Mouse (Mus musculus) forebrain, embryonic 11.5 days (tissue): Measurements from ENCODE around the gene Spon1. TPM values are rescaled to one million over a fixed set of nuclear protein-coding genes. Genes with fewer than 3 reads are reported as not detected.

Experiments used
- ATAC-seq: fragments of 200-750 bp; cut with Nextera tagmentation; replicated peaks from 2 replicates; pipeline ENCODE4 v1.8.0; 2017; ENCODE audit warnings: moderate TSS enrichment; ENCODE audit not compliant: low FRiP score
- DNase-seq: peaks from one replicate; pipeline ENCODE4 v3.0.0-alpha.2; 2017; ENCODE audit warnings: low spot score
- H3K27ac ChIP-seq: fragments of 300-500 bp; sonication (generic); 2 replicates; pipeline ENCODE4 v1.5.1; 2014; ENCODE audit warnings: low read depth, low read length
- H3K27me3 ChIP-seq: fragments of 300-500 bp; sonication (generic); 2 replicates; pipeline ENCODE4 v1.6.1; 2014; ENCODE audit warnings: mild to moderate bottlenecking, low read length, mixed read lengths; ENCODE audit not compliant: control insufficient read depth, insufficient read depth
- H3K36me3 ChIP-seq: fragments of 300-500 bp; sonication (generic); 2 replicates; pipeline ENCODE4 v1.6.1; 2014; ENCODE audit warnings: mild to moderate bottlenecking, low read length, moderate library complexity, mixed read lengths; ENCODE audit not compliant: control insufficient read depth, insufficient read depth
- H3K4me1 ChIP-seq: fragments of 300-500 bp; sonication (generic); replicated peaks from 2 replicates; pipeline ENCODE4 v1.6.1; 2014; ENCODE audit warnings: low read length, mixed read lengths; ENCODE audit not compliant: control insufficient read depth, insufficient read depth
- H3K4me2 ChIP-seq: fragments of 300-500 bp; sonication (generic); 2 replicates; pipeline ENCODE4 v1.6.1; 2014; ENCODE audit warnings: low read depth, mild to moderate bottlenecking, low read length, moderate library complexity, mixed read lengths; ENCODE audit not compliant: severe bottlenecking
- H3K4me3 ChIP-seq: fragments of 300-500 bp; sonication (generic); 2 replicates; pipeline ENCODE4 v1.5.1; 2014; ENCODE audit warnings: low read depth, low read length
- H3K9ac ChIP-seq: fragments of 300-500 bp; sonication (generic); 2 replicates; pipeline ENCODE4 v1.6.1; 2014; ENCODE audit warnings: low read length
- H3K9me3 ChIP-seq: fragments of 300-500 bp; sonication (generic); 2 replicates; pipeline ENCODE4 v1.6.1; 2016; ENCODE audit warnings: low read length, mixed read lengths; ENCODE audit not compliant: control insufficient read depth
- WGBS: fragments of 180-500 bp; shearing (Covaris S2); extraction: QIAGEN DNeasy Blood & Tissue Kit; methylation state at CpG from one replicate; pipeline ENCODE4 v1.1.7; 2014; 5-methylcytosine and 5-hydroxymethylcytosine counted together
- polyA plus RNA-seq: library from polyadenylated mRNA; unstranded; fragments of >200 nt; fragmentation: Nextera tagmentation; extraction: Ambion mirVana; gene quantifications from 2 replicates; pipeline ENCODE4 v1.2.1, GENCODE M21; 2014

Gene Spon1
- polyA plus RNA-seq, 1 experiment from 2014 or later, result 9.0 TPM

GRCm38 (mm10) chr7:113818116-113818515, 52.3 kb downstream of the Spon1 start:
- Histone ChIP-seq H3K9me3 (no peaks in the 10 kb centered on the region), H3K9ac (no peak overlapping the region), H3K27ac (no peak overlapping the region), H3K36me3 (no peaks in the 10 kb centered on the region), H3K4me1 (no peaks in the 10 kb centered on the region), H3K27me3 (no peaks in the 10 kb centered on the region), H3K4me2 (no peak overlapping the region), H3K4me3 (no peak overlapping the region)
- no peak for ATAC-seq
- DNase-seq, result no peak
- WGBS, result 70% methylated on average over 6 of the region's 6 CpGs

GRCm38 (mm10) chr7:113820213-113820612, 54.4 kb downstream of the Spon1 start:
- DNase-seq (no peak), ATAC-seq (no peak)
- WGBS, result 100% methylated on average over 2 of the region's 2 CpGs
- H3K4me3 ChIP-seq, result no peak overlapping the region
- H3K4me1 ChIP-seq, result no peaks in the 10 kb centered on the region
- H3K9me3 ChIP-seq, result no peaks in the 10 kb centered on the region
- no peak overlapping the region for H3K9ac ChIP-seq
- H3K27ac ChIP-seq, result no peak overlapping the region
- H3K4me2 ChIP-seq, result no peak overlapping the region
- no peaks in the 10 kb centered on the region for H3K36me3 ChIP-seq
- peaks cover 7% of the 10 kb centered on the region for H3K27me3 ChIP-seq

GRCm38 (mm10) chr7:113823026-113823425, 57.2 kb downstream of the Spon1 start:
- H3K4me2 ChIP-seq, result no peak overlapping the region
- DNase-seq (no peak), ATAC-seq (no peak)
- no peaks in the 10 kb centered on the region for H3K36me3 ChIP-seq
- H3K27me3 ChIP-seq, result peaks cover 10% of the 10 kb centered on the region
- H3K9ac ChIP-seq, result no peak overlapping the region
- H3K9me3 ChIP-seq, result no peaks in the 10 kb centered on the region
- 47% methylated on average over 3 of the region's 3 CpGs for WGBS
- H3K4me3 ChIP-seq, result no peak overlapping the region
- H3K4me1 ChIP-seq, result peaks cover 12% of the 10 kb centered on the region
- no peak overlapping the region for H3K27ac ChIP-seq

- Histone ChIP-seq H3K9ac (no peak overlapping the region), H3K27ac (no peak overlapping the region), H3K4me3 (no peak overlapping the region), H3K36me3 (no peaks in the 10 kb centered on the region), H3K4me2 (no peak overlapping the region), H3K9me3 (no peaks in the 10 kb centered on the region), H3K4me1 (peaks cover 13% of the 10 kb centered on the region), H3K27me3 (peaks cover 10% of the 10 kb centered on the region)
- ATAC-seq, result no peak
- 91% methylated on average over 6 of the region's 6 CpGs for WGBS
- DNase-seq, result no peak
These were observed 58.9 kb downstream of the Spon1 start for GRCm38 (mm10) chr7:113824651-113825050.

- Histone ChIP-seq H3K4me2 (no peak overlapping the region), H3K27me3 (peaks cover 10% of the 10 kb centered on the region), H3K4me1 (peaks cover 13% of the 10 kb centered on the region), H3K9ac (no peak overlapping the region), H3K9me3 (no peaks in the 10 kb centered on the region), H3K27ac (no peak overlapping the region), H3K4me3 (no peak overlapping the region), H3K36me3 (no peaks in the 10 kb centered on the region)
- ATAC-seq, result no peak
- DNase-seq, result no peak
- WGBS, result 41% methylated on average over 5 of the region's 5 CpGs
These were observed 59.9 kb downstream of the Spon1 start for GRCm38 (mm10) chr7:113825498-113826205.

- Histone ChIP-seq H3K4me1 (peaks cover 13% of the 10 kb centered on the region), H3K9ac (no peak overlapping the region), H3K27me3 (peaks cover 10% of the 10 kb centered on the region), H3K4me3 (no peak overlapping the region), H3K36me3 (no peaks in the 10 kb centered on the region), H3K9me3 (no peaks in the 10 kb centered on the region), H3K4me2 (no peak overlapping the region), H3K27ac (no peak overlapping the region)
- 4% methylated on average over 1 of the region's 1 CpGs for WGBS
- DNase-seq (peak; percentile 56), ATAC-seq (peak; percentile 67; the same call in 1 of the 2 replicates)
These were observed 60.7 kb downstream of the Spon1 start for GRCm38 (mm10) chr7:113826510-113826909.

GRCm38 (mm10) chr7:113828122-113828571, 62.3 kb downstream of the Spon1 start:
- H3K9ac ChIP-seq, result no peak overlapping the region
- H3K4me3 ChIP-seq, result no peak overlapping the region
- DNase-seq (peak; percentile 57), ATAC-seq (peak; percentile 66)
- no peaks in the 10 kb centered on the region for H3K9me3 ChIP-seq
- peaks cover 13% of the 10 kb centered on the region for H3K4me1 ChIP-seq
- no peak overlapping the region for H3K27ac ChIP-seq
- no peak overlapping the region for H3K4me2 ChIP-seq
- 8% methylated on average over 2 of the region's 2 CpGs for WGBS
- H3K36me3 ChIP-seq, result no peaks in the 10 kb centered on the region
- peaks cover 10% of the 10 kb centered on the region for H3K27me3 ChIP-seq

GRCm38 (mm10) chr7:113828576-113828975, 62.8 kb downstream of the Spon1 start:
- peaks cover 10% of the 10 kb centered on the region for H3K27me3 ChIP-seq
- ATAC-seq (0 out of 2 replicates have a peak, but pooled peaks have one; percentile 13), DNase-seq (no peak)
- no peak overlapping the region for H3K27ac ChIP-seq
- peaks cover 13% of the 10 kb centered on the region for H3K4me1 ChIP-seq
- H3K4me2 ChIP-seq, result no peak overlapping the region
- H3K4me3 ChIP-seq, result no peak overlapping the region
- 39% methylated on average over 2 of the region's 2 CpGs for WGBS
- H3K9me3 ChIP-seq, result no peaks in the 10 kb centered on the region
- H3K36me3 ChIP-seq, result no peaks in the 10 kb centered on the region
- no peak overlapping the region for H3K9ac ChIP-seq

- H3K27me3 ChIP-seq, result no peaks in the 10 kb centered on the region
- WGBS, result 90% methylated on average over 4 of the region's 4 CpGs
- no peak for DNase-seq
- no peak for ATAC-seq
- no peak overlapping the region for H3K27ac ChIP-seq
- no peaks in the 10 kb centered on the region for H3K9me3 ChIP-seq
- no peak overlapping the region for H3K4me2 ChIP-seq
- no peaks in the 10 kb centered on the region for H3K4me1 ChIP-seq
- no peak overlapping the region for H3K9ac ChIP-seq
- no peak overlapping the region for H3K4me3 ChIP-seq
- no peaks in the 10 kb centered on the region for H3K36me3 ChIP-seq
These were observed 71.4 kb downstream of the Spon1 start for GRCm38 (mm10) chr7:113837151-113837550.
